Mouse (Mus musculus) heart, adult 8-10 months (tissue): Measurements from ENCODE around the gene Ssr2. TPM values are rescaled to one million over a fixed set of nuclear protein-coding genes. Genes with fewer than 3 reads are reported as not detected.
"Not testable (repeated sequence)": the region's sequence is repeated elsewhere in the genome, so short reads cannot be mapped to it uniquely, and the experiment has no call there.

Source experiments
- DNase-seq: peaks from one replicate; pipeline ENCODE4 v3.0.0; 2022; ENCODE audit warnings: low spot score
- total RNA-seq, 4 experiments: library from RNA; stranded (reverse); gene quantifications; 2 replicates each; pipeline ENCODE4 v1.2.4; 2022

Gene Ssr2
- total RNA-seq, 4 experiments from 2014 or later: 60.4 to 67.0 (median 64.4) TPM

- not testable (repeated sequence) for DNase-seq
Observed at GRCm38 (mm10) chr3:88596547-88596946, 20.9 kb downstream of the Ssr2 start.

GRCm38 (mm10) chr3:88602466-88602865, 26.8 kb downstream of the Ssr2 start:
- no peak for DNase-seq

- peak; percentile 82 for DNase-seq
Observed at GRCm38 (mm10) chr3:88603714-88604161, 28.1 kb downstream of the Ssr2 start.

GRCm38 (mm10) chr3:88604863-88605262, 29.2 kb downstream of the Ssr2 start:
- DNase-seq: no peak

GRCm38 (mm10) chr3:88605666-88606065, 30.0 kb downstream of the Ssr2 start, which contains the start of gene Arhgef2:
TSS of gene Arhgef2 (plus strand) at chr3:88605966.
- DNase-seq: not testable (repeated sequence)

GRCm38 (mm10) chr3:88607065-88607757, 31.5 kb downstream of the Ssr2 start:
- peak; percentile 93 for DNase-seq

- no peak for DNase-seq
Observed at GRCm38 (mm10) chr3:88607758-88608138, 32.1 kb downstream of the Ssr2 start.

GRCm38 (mm10) chr3:88609066-88609465, 33.4 kb downstream of the Ssr2 start:
- no peak for DNase-seq

GRCm38 (mm10) chr3:88614418-88614817, 38.7 kb downstream of the Ssr2 start:
- no peak for DNase-seq

- no peak for DNase-seq
Observed at GRCm38 (mm10) chr3:88615117-88615516, 39.4 kb downstream of the Ssr2 start.

GRCm38 (mm10) chr3:88615902-88616391, 40.3 kb downstream of the Ssr2 start:
- peak; percentile 87 for DNase-seq

- no peak for DNase-seq
Observed at GRCm38 (mm10) chr3:88616951-88617500, 41.4 kb downstream of the Ssr2 start.

- DNase-seq: peak; percentile 59
Observed at GRCm38 (mm10) chr3:88618074-88618871, 42.6 kb downstream of the Ssr2 start.

- DNase-seq: no peak
Observed at GRCm38 (mm10) chr3:88619113-88620097, 43.7 kb downstream of the Ssr2 start.

- no peak for DNase-seq
Observed at GRCm38 (mm10) chr3:88620146-88620991, 44.7 kb downstream of the Ssr2 start.

- DNase-seq: peak; percentile 89
Observed at GRCm38 (mm10) chr3:88620992-88621536, 45.4 kb downstream of the Ssr2 start.

GRCm38 (mm10) chr3:88621537-88622112, 45.9 kb downstream of the Ssr2 start:
- DNase-seq: peak; percentile 78

- peak; percentile 76 for DNase-seq
Observed at GRCm38 (mm10) chr3:88622113-88622940, 46.7 kb downstream of the Ssr2 start.
